Mouse (Mus musculus): Measurements from ENCODE around the gene Zranb1.

DNA sequence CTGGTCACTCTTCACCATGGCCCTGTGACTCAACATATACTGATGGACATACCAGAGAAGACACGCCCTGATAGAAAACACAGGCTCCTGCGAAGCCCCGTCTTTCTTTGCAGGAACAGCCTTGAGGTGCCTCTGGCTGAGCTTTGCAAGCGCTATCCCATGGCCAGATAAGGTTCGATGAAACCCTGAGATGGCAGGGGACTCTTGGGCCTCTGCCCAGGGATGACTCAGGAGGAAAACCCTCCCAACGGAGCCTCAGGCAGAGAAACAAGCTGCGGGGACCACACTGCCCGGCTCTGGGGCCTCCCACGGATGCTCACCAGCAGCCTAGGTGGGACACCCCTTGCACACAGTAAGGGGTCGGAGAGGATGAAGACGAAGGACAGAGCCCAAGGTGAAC lies 76.4 kb downstream of the Zranb1 start:
- TF ChIP-seq CTCF (IDR thresholded peaks at IDR 0.05; ENCODE audit: extremely low read depth, insufficient read length, insufficient replicate concordance, low read depth, low read length) (no peak), POLR2A (IDR thresholded peaks at IDR 0.05; ENCODE audit: low read depth, low read length) (no peak)

Data from small intestine, adult 2 months (tissue).